Mouse (Mus musculus) WW6 (cell line): ENCODE results near the gene Dse.
A peak's percentile ranks its signal among the peaks of the same experiment; 100 is the strongest.

Experiments
- DNase-seq: peaks from one replicate; pipeline ENCODE4 v3.0.0-alpha.2; 2013; ENCODE audit warnings: low read depth, low spot score

Gene Dse

GRCm38 (mm10) chr10:34136432-34136831 lies 71.1 kb downstream of the Dse start:
- no peak for DNase-seq

GRCm38 (mm10) chr10:34131356-34131755 lies 76.2 kb downstream of the Dse start:
- no peak for DNase-seq

- DNase-seq, result no peak
These were observed 79.1 kb downstream of the Dse start for GRCm38 (mm10) chr10:34128391-34128790.

- peak; percentile 47 for DNase-seq
These were observed 79.8 kb downstream of the Dse start, which contains the start of gene Calhm6 for GRCm38 (mm10) chr10:34127392-34128378. Gene Calhm6, minus strand, starts transcription at chr10:34127984.

- DNase-seq, result no peak
These were observed 89.1 kb downstream of the Dse start for GRCm38 (mm10) chr10:34118421-34118820.

GRCm38 (mm10) chr10:34117770-34118169 lies 89.7 kb downstream of the Dse start:
- no peak for DNase-seq

- no peak for DNase-seq
These were observed 90.4 kb downstream of the Dse start for GRCm38 (mm10) chr10:34117131-34117530.

GRCm38 (mm10) chr10:34111964-34112738 lies 95.4 kb downstream of the Dse start:
- no peak for DNase-seq

- no peak for DNase-seq
These were observed 96.6 kb downstream of the Dse start for GRCm38 (mm10) chr10:34110863-34111465.
